Comparison of ENCODE assay signal across 13 mouse cellular contexts in genomic region chr9:88638125-88638524, GRCm38 (mm10). TPM values are rescaled to one million over a fixed set of nuclear protein-coding genes. Genes with fewer than 3 reads are reported as not detected.
"Had no signal": no experiment of that assay in that cellular context is flagged by ENCODE, and none has a peak within 500 bp of the region (broad histone marks: within the 10 kb centered on the region; RNA-seq: fewer than 3 reads in every experiment).

No protein-coding gene starts in this region.

RNA-seq across cellular contexts. Expression of gene Trim43a, which starts 57.4 kb away (rescaled TPM):
- total RNA-seq: heart, postnatal 4 days; hematopoietic stem cell, adult 5-6 weeks; hindbrain, postnatal 0 days had no signal
- polyA plus RNA-seq: hindbrain, embryonic 11.5 days; hindbrain, embryonic 14.5 days; inflammation-experienced regulatory T-cells, adult 6 months; intestine, embryonic 15.5 days; intestine, embryonic 16.5 days; intestine, postnatal 0 days; kidney, adult 2 months; kidney, embryonic 14.5 days; kidney, postnatal 0 days; large intestine, adult 2 months had no signal
